Mouse (Mus musculus): ENCODE results near the gene Tcirg1. TPM values are rescaled to one million over a fixed set of nuclear protein-coding genes. Genes with fewer than 3 reads are reported as not detected.

Gene Tcirg1
- polyA plus RNA-seq, 1 experiment, result 69.2 TPM

- Histone ChIP-seq H3K36me3 (ENCODE audit: control insufficient read depth, insufficient read depth, low read length) (no peaks in the 10 kb centered on the region), H3K4me3 (ENCODE audit: insufficient read depth, low read depth, low read length) (no peak overlapping the region), H3K27me3 (replicated peaks; ENCODE audit: control insufficient read depth, insufficient read depth, low read length) (no peaks in the 10 kb centered on the region), H3K4me1 (ENCODE audit: control insufficient read depth, insufficient read depth, low read length) (peaks cover 23% of the 10 kb centered on the region), H3K27ac (ENCODE audit: insufficient read depth, low read depth, low read length) (peak overlapping the region; percentile 80)
- 68% methylated on average over 3 of the region's 3 CpGs for WGBS
- TF ChIP-seq POLR2A (IDR thresholded peaks at IDR 0.05; ENCODE audit: low read depth, low read length) (no peak), CTCF (conservative IDR thresholded peaks at IDR 0.05; ENCODE audit: insufficient read depth, insufficient read length, low read depth, low read length) (no peak)
- DNase-seq, result peak; percentile 54
Observed at GRCm38 (mm10) chr19:3947813-3948212, 40.9 kb upstream of the Tcirg1 start.

- whole genome bisulfite sequencing, result 37% methylated on average over 2 of the region's 2 CpGs
- TF ChIP-seq POLR2A (IDR thresholded peaks at IDR 0.05; ENCODE audit: low read depth, low read length), result no peak
- TF ChIP-seq CTCF (conservative IDR thresholded peaks at IDR 0.05; ENCODE audit: insufficient read depth, insufficient read length, low read depth, low read length), result peak; percentile 95
- Histone ChIP-seq H3K4me1 (ENCODE audit: control insufficient read depth, insufficient read depth, low read length) (peaks cover 23% of the 10 kb centered on the region), H3K36me3 (ENCODE audit: control insufficient read depth, insufficient read depth, low read length) (no peaks in the 10 kb centered on the region), H3K4me3 (ENCODE audit: insufficient read depth, low read depth, low read length) (no peak overlapping the region), H3K27me3 (replicated peaks; ENCODE audit: control insufficient read depth, insufficient read depth, low read length) (no peaks in the 10 kb centered on the region), H3K27ac (ENCODE audit: insufficient read depth, low read depth, low read length) (no peak overlapping the region)
- peak; percentile 88 for DNase-seq
Observed at GRCm38 (mm10) chr19:3946715-3947114, 39.8 kb upstream of the Tcirg1 start.

GRCm38 (mm10) chr19:3945872-3946564 lies 39.1 kb upstream of the Tcirg1 start:
- WGBS, result 23% methylated on average over 10 of the region's 10 CpGs
- H3K36me3 ChIP-seq (ENCODE audit: control insufficient read depth, insufficient read depth, low read length), result no peaks in the 10 kb centered on the region
- H3K4me3 ChIP-seq (ENCODE audit: insufficient read depth, low read depth, low read length), result no peak overlapping the region
- no peaks in the 10 kb centered on the region for H3K27me3 ChIP-seq (replicated peaks; ENCODE audit: control insufficient read depth, insufficient read depth, low read length)
- peak overlapping the region; percentile 74; the same call in 1 of the 2 replicates for H3K27ac ChIP-seq (ENCODE audit: insufficient read depth, low read depth, low read length)
- peaks cover 23% of the 10 kb centered on the region for H3K4me1 ChIP-seq (ENCODE audit: control insufficient read depth, insufficient read depth, low read length)
- peak; percentile 86 for DNase-seq
- no peak for TF ChIP-seq CTCF (conservative IDR thresholded peaks at IDR 0.05; ENCODE audit: insufficient read depth, insufficient read length, low read depth, low read length)
- TF ChIP-seq POLR2A (IDR thresholded peaks at IDR 0.05; ENCODE audit: low read depth, low read length), result no peak

GRCm38 (mm10) chr19:3942986-3943735 lies 36.2 kb upstream of the Tcirg1 start:
- TF ChIP-seq CTCF (conservative IDR thresholded peaks at IDR 0.05; ENCODE audit: insufficient read depth, insufficient read length, low read depth, low read length), result no peak
- TF ChIP-seq POLR2A (IDR thresholded peaks at IDR 0.05; ENCODE audit: low read depth, low read length), result no peak
- H3K27ac ChIP-seq (ENCODE audit: insufficient read depth, low read depth, low read length), result no peak overlapping the region
- WGBS, result 42% methylated on average over 27 of the region's 27 CpGs
- no peak overlapping the region for H3K4me3 ChIP-seq (ENCODE audit: insufficient read depth, low read depth, low read length)
- peaks cover 12% of the 10 kb centered on the region; the same call in 1 of the 2 replicates for H3K4me1 ChIP-seq (ENCODE audit: control insufficient read depth, insufficient read depth, low read length)
- no peaks in the 10 kb centered on the region for H3K27me3 ChIP-seq (replicated peaks; ENCODE audit: control insufficient read depth, insufficient read depth, low read length)
- no peaks in the 10 kb centered on the region for H3K36me3 ChIP-seq (ENCODE audit: control insufficient read depth, insufficient read depth, low read length)
- DNase-seq, result peak; percentile 64

GRCm38 (mm10) chr19:3942315-3942714 lies 35.4 kb upstream of the Tcirg1 start:
- no peak for TF ChIP-seq POLR2A (IDR thresholded peaks at IDR 0.05; ENCODE audit: low read depth, low read length)
- TF ChIP-seq CTCF (conservative IDR thresholded peaks at IDR 0.05; ENCODE audit: insufficient read depth, insufficient read length, low read depth, low read length), result no peak
- H3K4me1 ChIP-seq (ENCODE audit: control insufficient read depth, insufficient read depth, low read length), result peaks cover 6% of the 10 kb centered on the region; the same call in 1 of the 2 replicates
- H3K36me3 ChIP-seq (ENCODE audit: control insufficient read depth, insufficient read depth, low read length), result no peaks in the 10 kb centered on the region
- no peak overlapping the region for H3K4me3 ChIP-seq (ENCODE audit: insufficient read depth, low read depth, low read length)
- WGBS, result 90% methylated on average over 7 of the region's 7 CpGs
- no peak for DNase-seq
- H3K27ac ChIP-seq (ENCODE audit: insufficient read depth, low read depth, low read length), result no peak overlapping the region
- no peaks in the 10 kb centered on the region for H3K27me3 ChIP-seq (replicated peaks; ENCODE audit: control insufficient read depth, insufficient read depth, low read length)

GRCm38 (mm10) chr19:3935896-3936850 lies 29.2 kb upstream of the Tcirg1 start:
- peak overlapping the region; percentile 40 for H3K27ac ChIP-seq (ENCODE audit: insufficient read depth, low read depth, low read length)
- H3K27me3 ChIP-seq (replicated peaks; ENCODE audit: control insufficient read depth, insufficient read depth, low read length), result no peaks in the 10 kb centered on the region
- TF ChIP-seq CTCF (conservative IDR thresholded peaks at IDR 0.05; ENCODE audit: insufficient read depth, insufficient read length, low read depth, low read length) (no peak), POLR2A (IDR thresholded peaks at IDR 0.05; ENCODE audit: low read depth, low read length) (no peak)
- H3K4me3 ChIP-seq (ENCODE audit: insufficient read depth, low read depth, low read length), result peak overlapping the region; percentile 63
- no peaks in the 10 kb centered on the region for H3K36me3 ChIP-seq (ENCODE audit: control insufficient read depth, insufficient read depth, low read length)
- H3K4me1 ChIP-seq (ENCODE audit: control insufficient read depth, insufficient read depth, low read length), result peaks cover 3% of the 10 kb centered on the region; the same call in 1 of the 2 replicates
- WGBS, result 11% methylated on average over 22 of the region's 22 CpGs
- peak; percentile 80 for DNase-seq
